Mouse (Mus musculus): ENCODE measurements at regions not wholly inside any gene's neighbourhood (a gene's known extent, or its start where the extent isn't known, plus 50 kb on each side); places are given as distances from the start of the nearest gene placed in this dataset.

GRCm38 (mm10) chr5:118316310-118317017, 71.4 kb downstream of the 2410131K14Rik start:
- no peak for DNase-seq (ENCODE audit: low spot score in 2 of 2)

- DNase-seq (ENCODE audit: low spot score in 2 of 2): no peak
These were observed 73.0 kb downstream of the 2410131K14Rik start for GRCm38 (mm10) chr5:118318073-118318472.

- DNase-seq (ENCODE audit: low spot score in 2 of 2): no peak
These were observed 73.9 kb downstream of the 2410131K14Rik start for GRCm38 (mm10) chr5:118318883-118319282.

- DNase-seq (ENCODE audit: low spot score in 2 of 2): no peak
These were observed 76.9 kb downstream of the 2410131K14Rik start for GRCm38 (mm10) chr5:118321719-118322455.

GRCm38 (mm10) chr5:118323151-118323550, 78.1 kb downstream of the 2410131K14Rik start:
- no peak for DNase-seq (ENCODE audit: low spot score in 2 of 2)

- DNase-seq (ENCODE audit: low spot score in 2 of 2): peak in 1 of 2 experiments; percentile 15
These were observed 82.0 kb downstream of the 2410131K14Rik start for GRCm38 (mm10) chr5:118326837-118327541.

GRCm38 (mm10) chr5:118327961-118328712, 83.1 kb downstream of the 2410131K14Rik start:
- DNase-seq (ENCODE audit: low spot score in 2 of 2): no peak

- DNase-seq (ENCODE audit: low spot score in 2 of 2): no peak
These were observed 84.1 kb downstream of the 2410131K14Rik start for GRCm38 (mm10) chr5:118329143-118329542.

- no peak for DNase-seq (ENCODE audit: low spot score in 2 of 2)
These were observed 86.2 kb downstream of the 2410131K14Rik start for GRCm38 (mm10) chr5:118331286-118331607.

- peak in 1 of 2 experiments; percentile 39 for DNase-seq (ENCODE audit: low spot score in 2 of 2)
These were observed 86.8 kb downstream of the 2410131K14Rik start for GRCm38 (mm10) chr5:118331608-118332394.

- no peak for DNase-seq (ENCODE audit: low spot score in 2 of 2)
These were observed 89.0 kb downstream of the 2410131K14Rik start for GRCm38 (mm10) chr5:118334054-118334453.

- DNase-seq (ENCODE audit: low spot score in 2 of 2): no peak
These were observed 93.2 kb downstream of the 2410131K14Rik start for GRCm38 (mm10) chr5:118338186-118338585.

- DNase-seq (ENCODE audit: low spot score in 2 of 2): no peak
These were observed 94.9 kb downstream of the 2410131K14Rik start for GRCm38 (mm10) chr5:118339676-118340661.

- DNase-seq (ENCODE audit: low spot score in 2 of 2): no peak
These were observed 98.7 kb downstream of the 2410131K14Rik start for GRCm38 (mm10) chr5:118343444-118344320.

GRCm38 (mm10) chr5:118345226-118345625, 100.2 kb downstream of the 2410131K14Rik start:
- DNase-seq (ENCODE audit: low spot score in 2 of 2): no peak

GRCm38 (mm10) chr5:118349057-118349456, 104.0 kb downstream of the 2410131K14Rik start:
- DNase-seq (ENCODE audit: low spot score in 2 of 2): no peak

GRCm38 (mm10) chr5:118351301-118351700, 106.3 kb downstream of the 2410131K14Rik start:
- DNase-seq (ENCODE audit: low spot score in 2 of 2): no peak

GRCm38 (mm10) chr5:118352142-118352541, 107.1 kb downstream of the 2410131K14Rik start:
- DNase-seq (ENCODE audit: low spot score in 2 of 2): no peak

- DNase-seq (ENCODE audit: low spot score in 2 of 2): no peak
These were observed 108.0 kb downstream of the 2410131K14Rik start for GRCm38 (mm10) chr5:118353061-118353460.

All from spleen, postnatal 14 days (tissue).